Mouse (Mus musculus) lung, adult 18-20 months (tissue): Measurements from ENCODE around the gene Pdzd4.

Experiments used
- DNase-seq, 2 experiments: peaks; one replicate each; pipeline ENCODE4 v3.0.0; 2022; ENCODE audit warnings: mixed read lengths in 2 of 2

Pdzd4 gene

GRCm38 (mm10) chrX:73785666-73786065 is 39.1 kb downstream of the Pdzd4 start:
- DNase-seq: no peak

GRCm38 (mm10) chrX:73782227-73782626 is 42.5 kb downstream of the Pdzd4 start:
- DNase-seq: no peak

- no peak for DNase-seq
Measured at GRCm38 (mm10) chrX:73774802-73775483, 49.8 kb downstream of the Pdzd4 start.

GRCm38 (mm10) chrX:73774168-73774760 is 50.5 kb downstream of the Pdzd4 start, which contains the start of gene Srpk3:
TSS of gene Srpk3 (plus strand) at chrX:73774405.
- no peak for DNase-seq

GRCm38 (mm10) chrX:73767267-73767666 is 57.5 kb downstream of the Pdzd4 start:
- no peak for DNase-seq

- DNase-seq: peak; percentile 65 to 69
Measured at GRCm38 (mm10) chrX:73765311-73765710, 59.5 kb downstream of the Pdzd4 start.

- DNase-seq: no peak
Measured at GRCm38 (mm10) chrX:73758611-73759290, 66.0 kb downstream of the Pdzd4 start.

- no peak for DNase-seq
Measured at GRCm38 (mm10) chrX:73756334-73757140, 68.2 kb downstream of the Pdzd4 start, which contains the start of gene Plxnb3. TSS of gene Plxnb3 (plus strand) at chrX:73757090.

GRCm38 (mm10) chrX:73748977-73749376 is 75.8 kb downstream of the Pdzd4 start:
- DNase-seq: no peak

GRCm38 (mm10) chrX:73744774-73745481 is 79.8 kb downstream of the Pdzd4 start:
- peak in 1 of 2 experiments; percentile 12 for DNase-seq
